Mouse (Mus musculus): Measurements from ENCODE around the gene Kansl1. TPM values are rescaled to one million over a fixed set of nuclear protein-coding genes. Genes with fewer than 3 reads are reported as not detected.

Gene Kansl1
- polyA plus RNA-seq, 1 experiment: 94.2 TPM

- no peaks in the 10 kb centered on the region for H3K27me3 ChIP-seq (ENCODE audit: control insufficient read depth, insufficient read depth, low read length)
- TF ChIP-seq POLR2A (IDR thresholded peaks at IDR 0.05; ENCODE audit: control insufficient read depth, low read depth, low read length) (no peak), CTCF (IDR thresholded peaks at IDR 0.05; ENCODE audit: control insufficient read depth, insufficient read depth, insufficient replicate concordance, low read depth, low read length) (no peak)
These were observed 148.2 kb downstream of the Kansl1 start for GRCm38 (mm10) chr11:104320511-104320910.

GRCm38 (mm10) chr11:104318940-104319781 is 149.5 kb downstream of the Kansl1 start:
- Histone ChIP-seq H3K27ac (ENCODE audit: control insufficient read depth, insufficient read depth, low read depth, low read length) (no peak overlapping the region), H3K4me1 (ENCODE audit: control insufficient read depth, insufficient read depth, low read length) (peaks cover 8% of the 10 kb centered on the region), H3K4me3 (ENCODE audit: control insufficient read depth, low read depth, low read length) (peak overlapping the region; percentile 38), H3K27me3 (ENCODE audit: control insufficient read depth, insufficient read depth, low read length) (no peaks in the 10 kb centered on the region), H3K36me3 (ENCODE audit: control insufficient read depth, insufficient read depth, low read length) (no peaks in the 10 kb centered on the region)
- no peak for TF ChIP-seq CTCF (IDR thresholded peaks at IDR 0.05; ENCODE audit: control insufficient read depth, insufficient read depth, insufficient replicate concordance, low read depth, low read length)

More at GRCm38 (mm10) chr11:104320511-104320910, 148.2 kb downstream of the Kansl1 start:
- H3K27ac ChIP-seq (ENCODE audit: control insufficient read depth, insufficient read depth, low read depth, low read length): no peak overlapping the region
- no peaks in the 10 kb centered on the region for H3K36me3 ChIP-seq (ENCODE audit: control insufficient read depth, insufficient read depth, low read length)
- no peak overlapping the region for H3K4me3 ChIP-seq (ENCODE audit: control insufficient read depth, low read depth, low read length)
- peaks cover 8% of the 10 kb centered on the region for H3K4me1 ChIP-seq (ENCODE audit: control insufficient read depth, insufficient read depth, low read length)

- H3K36me3 ChIP-seq (ENCODE audit: control insufficient read depth, insufficient read depth, low read length): no peaks in the 10 kb centered on the region
- H3K27me3 ChIP-seq (ENCODE audit: control insufficient read depth, insufficient read depth, low read length): no peaks in the 10 kb centered on the region
- H3K27ac ChIP-seq (ENCODE audit: control insufficient read depth, insufficient read depth, low read depth, low read length): no peak overlapping the region
- H3K4me3 ChIP-seq (ENCODE audit: control insufficient read depth, low read depth, low read length): no peak overlapping the region
- TF ChIP-seq POLR2A (IDR thresholded peaks at IDR 0.05; ENCODE audit: control insufficient read depth, low read depth, low read length) (no peak), CTCF (IDR thresholded peaks at IDR 0.05; ENCODE audit: control insufficient read depth, insufficient read depth, insufficient replicate concordance, low read depth, low read length) (no peak)
- H3K4me1 ChIP-seq (ENCODE audit: control insufficient read depth, insufficient read depth, low read length): peaks cover 8% of the 10 kb centered on the region
These were observed 151.0 kb downstream of the Kansl1 start for GRCm38 (mm10) chr11:104317631-104318030.

- no peaks in the 10 kb centered on the region for H3K36me3 ChIP-seq (ENCODE audit: control insufficient read depth, insufficient read depth, low read length)
- no peaks in the 10 kb centered on the region for H3K27me3 ChIP-seq (ENCODE audit: control insufficient read depth, insufficient read depth, low read length)
- H3K4me3 ChIP-seq (ENCODE audit: control insufficient read depth, low read depth, low read length): no peak overlapping the region
- no peak overlapping the region for H3K27ac ChIP-seq (ENCODE audit: control insufficient read depth, insufficient read depth, low read depth, low read length)
- TF ChIP-seq CTCF (IDR thresholded peaks at IDR 0.05; ENCODE audit: control insufficient read depth, insufficient read depth, insufficient replicate concordance, low read depth, low read length): no peak
- no peak for TF ChIP-seq POLR2A (IDR thresholded peaks at IDR 0.05; ENCODE audit: control insufficient read depth, low read depth, low read length)
- peaks cover 8% of the 10 kb centered on the region for H3K4me1 ChIP-seq (ENCODE audit: control insufficient read depth, insufficient read depth, low read length)
These were observed 151.8 kb downstream of the Kansl1 start for GRCm38 (mm10) chr11:104316685-104317400.

GRCm38 (mm10) chr11:104315703-104316102 is 153.0 kb downstream of the Kansl1 start:
- Histone ChIP-seq H3K4me1 (ENCODE audit: control insufficient read depth, insufficient read depth, low read length) (peaks cover 8% of the 10 kb centered on the region), H3K27ac (ENCODE audit: control insufficient read depth, insufficient read depth, low read depth, low read length) (no peak overlapping the region), H3K4me3 (ENCODE audit: control insufficient read depth, low read depth, low read length) (no peak overlapping the region), H3K36me3 (ENCODE audit: control insufficient read depth, insufficient read depth, low read length) (no peaks in the 10 kb centered on the region), H3K27me3 (ENCODE audit: control insufficient read depth, insufficient read depth, low read length) (no peaks in the 10 kb centered on the region)
- no peak for TF ChIP-seq POLR2A (IDR thresholded peaks at IDR 0.05; ENCODE audit: control insufficient read depth, low read depth, low read length)
- TF ChIP-seq CTCF (IDR thresholded peaks at IDR 0.05; ENCODE audit: control insufficient read depth, insufficient read depth, insufficient replicate concordance, low read depth, low read length): peak; percentile 98

- Histone ChIP-seq H3K4me1 (ENCODE audit: control insufficient read depth, insufficient read depth, low read length) (peaks cover 2% of the 10 kb centered on the region; the same call in 1 of the 2 replicates), H3K27me3 (ENCODE audit: control insufficient read depth, insufficient read depth, low read length) (no peaks in the 10 kb centered on the region), H3K27ac (ENCODE audit: control insufficient read depth, insufficient read depth, low read depth, low read length) (no peak overlapping the region), H3K4me3 (ENCODE audit: control insufficient read depth, low read depth, low read length) (no peak overlapping the region), H3K36me3 (ENCODE audit: control insufficient read depth, insufficient read depth, low read length) (no peaks in the 10 kb centered on the region)
- TF ChIP-seq POLR2A (IDR thresholded peaks at IDR 0.05; ENCODE audit: control insufficient read depth, low read depth, low read length): no peak
- peak; percentile 89 for TF ChIP-seq CTCF (IDR thresholded peaks at IDR 0.05; ENCODE audit: control insufficient read depth, insufficient read depth, insufficient replicate concordance, low read depth, low read length)
These were observed 157.0 kb downstream of the Kansl1 start for GRCm38 (mm10) chr11:104311643-104312042.

- H3K4me3 ChIP-seq (ENCODE audit: control insufficient read depth, low read depth, low read length): no peak overlapping the region
- no peaks in the 10 kb centered on the region for H3K27me3 ChIP-seq (ENCODE audit: control insufficient read depth, insufficient read depth, low read length)
- no peak overlapping the region for H3K27ac ChIP-seq (ENCODE audit: control insufficient read depth, insufficient read depth, low read depth, low read length)
- no peaks in the 10 kb centered on the region for H3K36me3 ChIP-seq (ENCODE audit: control insufficient read depth, insufficient read depth, low read length)
- no peak for TF ChIP-seq POLR2A (IDR thresholded peaks at IDR 0.05; ENCODE audit: control insufficient read depth, low read depth, low read length)
- TF ChIP-seq CTCF (IDR thresholded peaks at IDR 0.05; ENCODE audit: control insufficient read depth, insufficient read depth, insufficient replicate concordance, low read depth, low read length): no peak
- peaks cover 2% of the 10 kb centered on the region; the same call in 1 of the 2 replicates for H3K4me1 ChIP-seq (ENCODE audit: control insufficient read depth, insufficient read depth, low read length)
These were observed 158.3 kb downstream of the Kansl1 start for GRCm38 (mm10) chr11:104310226-104310887.
